Mouse (Mus musculus) thymus, postnatal 4 days (tissue): Measurements from ENCODE around the gene Sf3b5.

Experiments used
- DNase-seq: peaks from one replicate; pipeline ENCODE4 v3.0.0; 2021

Gene Sf3b5

GRCm38 (mm10) chr10:13005043-13005442 is at the start of gene Sf3b5:
Sf3b5 (plus strand) TSS chr10:13005343.
- DNase-seq: no peak

- no peak for DNase-seq
These were observed 49.3 kb upstream of the Sf3b5 start for GRCm38 (mm10) chr10:12955831-12956230.

GRCm38 (mm10) chr10:12957271-12957670 is 47.9 kb upstream of the Sf3b5 start:
- no peak for DNase-seq

GRCm38 (mm10) chr10:12961546-12961945 is 43.6 kb upstream of the Sf3b5 start:
- DNase-seq: no peak

GRCm38 (mm10) chr10:12962238-12962637 is 42.9 kb upstream of the Sf3b5 start:
- no peak for DNase-seq

GRCm38 (mm10) chr10:12963362-12964147 is 41.6 kb upstream of the Sf3b5 start:
- DNase-seq: peak; percentile 23

GRCm38 (mm10) chr10:12964151-12965075 is 40.7 kb upstream of the Sf3b5 start, which contains the start of gene Stx11:
Stx11 (minus strand) TSS chr10:12964298.
- DNase-seq: peak; percentile 93

- no peak for DNase-seq
These were observed 39.4 kb upstream of the Sf3b5 start for GRCm38 (mm10) chr10:12965669-12966180.

GRCm38 (mm10) chr10:12974572-12974971 is 30.6 kb upstream of the Sf3b5 start:
- DNase-seq: no peak

- no peak for DNase-seq
These were observed 29.7 kb upstream of the Sf3b5 start for GRCm38 (mm10) chr10:12975461-12975860.

GRCm38 (mm10) chr10:12975957-12976356 is 29.2 kb upstream of the Sf3b5 start:
- DNase-seq: no peak

- no peak for DNase-seq
These were observed 28.6 kb upstream of the Sf3b5 start for GRCm38 (mm10) chr10:12976552-12976951.

GRCm38 (mm10) chr10:12977787-12978212 is 27.3 kb upstream of the Sf3b5 start:
- DNase-seq: no peak

GRCm38 (mm10) chr10:12981071-12981470 is 24.1 kb upstream of the Sf3b5 start:
- no peak for DNase-seq

GRCm38 (mm10) chr10:12983516-12983915 is 21.6 kb upstream of the Sf3b5 start:
- DNase-seq: no peak

- no peak for DNase-seq
These were observed 20.1 kb upstream of the Sf3b5 start for GRCm38 (mm10) chr10:12985028-12985427.

- no peak for DNase-seq
These were observed 18.7 kb upstream of the Sf3b5 start for GRCm38 (mm10) chr10:12986485-12986884.

GRCm38 (mm10) chr10:12986943-12987342 is 18.2 kb upstream of the Sf3b5 start:
- DNase-seq: no peak

GRCm38 (mm10) chr10:12991953-12992352 is 13.2 kb upstream of the Sf3b5 start:
- DNase-seq: no peak

- no peak for DNase-seq
These were observed 11.6 kb upstream of the Sf3b5 start for GRCm38 (mm10) chr10:12993411-12994039.

- peak; percentile 92 for DNase-seq
These were observed 8.2 kb upstream of the Sf3b5 start for GRCm38 (mm10) chr10:12996736-12997477.
